Mouse (Mus musculus): ENCODE data around the gene Tbc1d15.

The Tbc1d15 gene

GRCm38 (mm10) chr10:115169410-115169809 lies 81.9 kb downstream of the Tbc1d15 start:
- DNase-seq (ENCODE audit: low read depth, low spot score): no peak

- DNase-seq (ENCODE audit: low read depth, low spot score): no peak
Measured at GRCm38 (mm10) chr10:115160289-115160688, 91.0 kb downstream of the Tbc1d15 start.

Measured in retina, postnatal 7 days (tissue).